Mouse (Mus musculus) liver, embryonic 18 days (tissue): ENCODE data around the gene Gm26657. TPM values are rescaled to one million over a fixed set of nuclear protein-coding genes. Genes with fewer than 3 reads are reported as not detected.

Source experiments
- polyA plus RNA-seq: library from polyadenylated mRNA; depleted of rRNA; stranded (reverse); fragments of >200 nt; gene quantifications from 2 replicates; pipeline ENCODE4 v1.2.3, GENCODE M21; 2012; rRNA removed

Gm26657 gene
- not detected in 2 replicates for polyA plus RNA-seq

DNA sequence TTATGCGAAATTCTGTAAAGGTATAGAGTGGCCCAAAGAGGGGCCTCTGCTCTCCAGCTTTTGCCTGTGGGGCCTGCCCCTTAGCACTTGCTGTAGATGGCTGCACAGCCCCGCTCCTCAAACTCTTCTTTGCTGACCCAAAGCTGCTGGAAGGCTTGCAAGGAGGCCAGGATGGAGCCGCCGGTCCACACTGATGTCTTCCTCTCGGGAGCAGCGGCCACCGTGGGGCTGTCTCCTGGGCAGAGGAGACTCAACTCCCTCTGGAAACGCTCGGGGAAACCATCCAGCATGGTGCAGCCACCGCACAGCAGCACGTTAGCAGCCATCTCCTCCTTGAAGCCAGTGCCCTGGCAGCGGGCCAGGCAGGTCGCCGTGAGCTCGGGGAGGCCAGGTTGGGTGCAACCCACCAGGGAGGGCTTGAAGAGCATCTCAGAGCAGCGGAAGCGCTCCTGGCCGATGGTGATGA, at the start of gene Gm26657:
Gene Gm26657, plus strand, starts transcription at position 51 of the 466 bp plus-strand sequence.

DNA sequence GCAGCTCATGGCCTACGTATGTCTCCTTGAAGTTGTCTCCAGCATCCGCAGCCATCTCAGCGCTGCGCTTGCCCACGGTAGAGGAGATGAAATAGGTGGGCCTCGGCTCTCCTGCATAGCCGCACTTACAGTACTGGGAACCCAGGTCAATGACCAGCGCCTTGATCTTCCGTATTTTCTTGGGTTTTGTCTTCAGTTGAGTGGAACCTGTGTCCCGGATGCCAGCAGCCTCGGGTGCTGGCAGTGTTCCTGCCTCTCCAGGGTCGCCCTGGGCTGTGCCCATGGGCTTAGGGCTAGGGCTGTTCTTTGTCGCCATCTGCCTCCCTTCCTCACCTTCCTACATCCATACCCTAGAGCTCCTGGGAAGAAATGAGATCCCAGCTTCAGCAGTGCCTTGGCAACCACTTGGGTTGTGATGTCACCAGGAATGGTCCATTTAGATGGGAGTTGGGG, 1.2 kb downstream of the Gm26657 start, which contains the start of gene Actl7b:
Gene Actl7b, minus strand, starts transcription at position 403 of the 453 bp plus-strand sequence.

GRCm38 (mm10) chr4:56743363-56744195, 3.7 kb downstream of the Gm26657 start, which contains the start of gene Actl7a:
Actl7a (plus strand) TSS chr4:56743413.

Other genes with a start within 250 kb of the Gm26657 start
- gene Actl7b, start 1.4 kb downstream of the Gm26657 start, polyA plus RNA-seq, result 0.05 TPM in 1 of 2 replicates, not detected in the other
- gene Actl7a, start 3.3 kb downstream of the Gm26657 start, polyA plus RNA-seq, result not detected in 2 replicates
- 9.7 and 11.6 TPM in 2 replicates for gene Elp1, start 62.3 kb downstream of the Gm26657 start, polyA plus RNA-seq
- gene Fam206a, start 62.3 kb downstream of the Gm26657 start, polyA plus RNA-seq, result 1.3 and 1.4 TPM in 2 replicates
- gene Ctnnal1, start 125.1 kb downstream of the Gm26657 start, polyA plus RNA-seq, result 4.5 and 5.8 TPM in 2 replicates
- gene Tmem245, start 207.4 kb downstream of the Gm26657 start, polyA plus RNA-seq, result 2.0 and 2.6 TPM in 2 replicates